19 mouse cellular contexts compared by ENCODE assay signal in the genomic region with DNA sequence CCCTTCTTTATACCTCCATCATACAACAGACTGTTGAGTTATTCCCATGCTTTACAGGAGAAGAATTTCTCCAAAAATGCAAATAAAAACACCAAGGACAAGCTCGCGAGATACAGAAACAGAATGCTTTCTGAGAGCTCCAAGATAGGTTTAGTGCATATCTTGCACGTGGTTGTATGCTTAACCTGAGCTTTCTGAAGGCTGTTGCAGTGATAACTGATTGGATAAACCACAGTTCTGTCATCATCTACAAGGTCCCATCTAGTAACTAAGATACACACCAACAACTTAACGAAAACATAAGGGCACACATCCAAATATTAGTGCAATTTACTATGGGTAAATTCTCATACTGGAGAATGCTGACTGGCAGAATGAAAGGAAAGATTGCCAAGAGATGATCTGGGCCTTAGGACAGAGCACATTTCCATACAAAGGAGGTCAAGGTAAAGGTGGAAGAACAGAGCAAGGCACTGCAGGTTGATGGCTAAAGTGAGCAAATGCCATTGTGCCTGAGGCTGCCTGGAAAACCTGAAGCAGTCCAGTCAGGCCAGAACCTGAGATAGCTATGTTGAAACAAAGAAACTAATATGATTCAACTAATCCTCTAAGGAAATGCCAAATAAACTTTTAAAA.
DNase-seq lines count a peak whose midpoint lies in the region; TF ChIP-seq lines count a peak whose summit lies in the region.
"Had no signal": no experiment of that assay in that cellular context is flagged by ENCODE, and none has a peak within 500 bp of the region (broad histone marks: within the 10 kb centered on the region; RNA-seq: fewer than 3 reads in every experiment).

No protein-coding gene starts in this region.

- no peak for TF ChIP-seq POLR2A in MEL (IDR thresholded peaks at IDR 0.05; ENCODE audit: control insufficient read depth in 1 of 2, insufficient read depth in 1 of 2, low read depth in 1 of 2, low read length in 2 of 2, poor library complexity in 1 of 2)

- DNase-seq in MEL (ENCODE audit: low read depth, low spot score), result peak; percentile 58
- DNase-seq in fat pad, adult 2 months (ENCODE audit: extremely low read depth, low read depth, low spot score), result peak; percentile 85
- DNase-seq in gonadal fat pad, adult 2 months (ENCODE audit: low read depth), result peak; percentile 79
- DNase-seq in urinary bladder, postnatal 10 days (ENCODE audit: low spot score), result no peak
- DNase-seq in right cerebral cortex, adult 2 months (ENCODE audit: low spot score in 2 of 2), result no peak
- no peak for DNase-seq in left cerebral cortex, postnatal 25 days (ENCODE audit: low spot score in 2 of 2)
- DNase-seq: adrenal gland, adult 2 months; adrenal gland, adult 8-10 months; adrenal gland, postnatal 10 days; adrenal gland, postnatal 14 days; adrenal gland, postnatal 25 days; adrenal gland, postnatal 36 days; B cell, adult 2 months; cerebellum, adult 11 months; cerebellum, adult 11-12 months; cerebellum, adult 18-20 months had no signal

- H3K9me3 ChIP-seq in MEL (replicated peaks; ENCODE audit: insufficient read depth, low read length), result no peaks in the 10 kb centered on the region
- H3K9me3 ChIP-seq: G1E had no signal

- TF ChIP-seq CTCF in MEL (IDR thresholded peaks at IDR 0.05 in 2 of 3, conservative IDR thresholded peaks at IDR 0.05 in 1 of 3; ENCODE audit: control insufficient read depth in 1 of 3, insufficient read depth in 1 of 3, low read depth in 2 of 3, low read length in 3 of 3, poor library complexity in 1 of 3, severe bottlenecking in 1 of 3), result no peak

- TF ChIP-seq RAD21 in MEL (IDR thresholded peaks at IDR 0.05; ENCODE audit: low read depth, low read length), result no peak

- peaks cover 0 to 18% of the 10 kb centered on the region in 2 experiments; a peak in 2 of 4 replicates for H3K36me3 ChIP-seq in MEL (ENCODE audit: control insufficient read depth in 1 of 2, insufficient read depth in 2 of 2, low read length in 2 of 2)
- H3K36me3 ChIP-seq: G1E had no signal

- H3K4me3 ChIP-seq in MEL (ENCODE audit: control insufficient read depth in 1 of 2, insufficient read depth in 1 of 2, low read depth in 2 of 2, low read length in 2 of 2), result peak overlapping the region in 1 of 2 experiments; percentile 49; a peak in 2 of 4 replicates

- no peaks in the 10 kb centered on the region for H3K27me3 ChIP-seq in MEL (ENCODE audit: control insufficient read depth in 1 of 2, insufficient read depth in 2 of 2, low read length in 2 of 2)
- H3K27me3 ChIP-seq: CH12.LX, Patski had no signal

- H3K79me2 ChIP-seq in MEL (ENCODE audit: control insufficient read depth, insufficient read depth, low read length, poor library complexity), result no peaks in the 10 kb centered on the region

- H3K4me1 ChIP-seq in MEL (ENCODE audit: control insufficient read depth in 1 of 2, insufficient read depth in 2 of 2, low read length in 2 of 2), result peaks cover 3 to 23% of the 10 kb centered on the region in 2 experiments; a peak in 3 of 4 replicates

- H3K27ac ChIP-seq in MEL (ENCODE audit: control insufficient read depth, low read depth, low read length), result no peak overlapping the region

- peak; percentile 47 to 73; a peak in 3 of 4 replicates for TF ChIP-seq EP300 in MEL (IDR thresholded peaks at IDR 0.05; ENCODE audit: low read depth in 1 of 2, low read length in 2 of 2)

- intact Hi-C loops in left cerebral cortex, postnatal 25 days (cut with DNase I), result loop anchor here (5.0 kb wide), 2 partner anchors 118 to 193 kb away; no protein-coding TSS in a partner anchor

- no peak overlapping the region for H3K9ac ChIP-seq in MEL (ENCODE audit: control insufficient read depth, low read depth, low read length, poor library complexity, severe bottlenecking)

TF ChIP-seq in MEL, 35 proteins besides CTCF, POLR2A, EP300 and RAD21:
- TF ChIP-seq GABPA (IDR thresholded peaks at IDR 0.05; ENCODE audit: low read depth, low read length) (no peak), BHLHE40 (IDR thresholded peaks at IDR 0.05; ENCODE audit: borderline replicate concordance, low read depth, low read length) (peak; percentile 84), MAFK (IDR thresholded peaks at IDR 0.05; ENCODE audit: borderline replicate concordance, low read depth, low read length) (peak; percentile 67; the same call in 1 of the 2 replicates), MEF2A (IDR thresholded peaks at IDR 0.05; ENCODE audit: extremely low read depth, insufficient replicate concordance, low read depth, low read length, poor library complexity, severe bottlenecking) (no peak), TCF12 (IDR thresholded peaks at IDR 0.05; ENCODE audit: low read depth, low read length) (peak; percentile 31; the same call in 1 of the 2 replicates), MXI1 (IDR thresholded peaks at IDR 0.05; ENCODE audit: low read depth, low read length) (peak; percentile 85; the same call in 1 of the 2 replicates), MAX (IDR thresholded peaks at IDR 0.05; ENCODE audit: low read length) (peak; percentile 41; the same call in 1 of the 2 replicates), ETS1 (IDR thresholded peaks at IDR 0.05; ENCODE audit: low read depth, low read length) (peak; percentile 66), MAZ (IDR thresholded peaks at IDR 0.05; ENCODE audit: low read depth, low read length) (no peak), SIN3A (IDR thresholded peaks at IDR 0.05; ENCODE audit: low read length) (0 out of 2 replicates have a peak, but pooled peaks have one; percentile 58), MYB (IDR thresholded peaks at IDR 0.05; ENCODE audit: low read depth, low read length) (peak; percentile 35; the same call in 1 of the 2 replicates), MYC (IDR thresholded peaks at IDR 0.05; ENCODE audit: low read depth, low read length) (peak; percentile 65)
TF ChIP-seq in MEL: peak in this region for 9.

Comparison
In these comparisons a context has a peak if more than half of its experiments do, and no peak if none do; other contexts are left out.
1. DNase-seq: peak in MEL (single experiment), fat pad, adult 2 months (single experiment) and gonadal fat pad, adult 2 months (single experiment); none in urinary bladder, postnatal 10 days (single experiment), right cerebral cortex, adult 2 months (0 of 2) and left cerebral cortex, postnatal 25 days (0 of 2).